Mouse (Mus musculus) lung, postnatal 4 days (tissue): ENCODE data around the gene Cnksr3.

Experiments
- DNase-seq, 2 experiments: peaks; one replicate each; pipeline ENCODE4 v3.0.0; 2021

The Cnksr3 gene

GRCm38 (mm10) chr10:7196668-7197400 lies 15.2 kb downstream of the Cnksr3 start:
- no peak for DNase-seq

DNA sequence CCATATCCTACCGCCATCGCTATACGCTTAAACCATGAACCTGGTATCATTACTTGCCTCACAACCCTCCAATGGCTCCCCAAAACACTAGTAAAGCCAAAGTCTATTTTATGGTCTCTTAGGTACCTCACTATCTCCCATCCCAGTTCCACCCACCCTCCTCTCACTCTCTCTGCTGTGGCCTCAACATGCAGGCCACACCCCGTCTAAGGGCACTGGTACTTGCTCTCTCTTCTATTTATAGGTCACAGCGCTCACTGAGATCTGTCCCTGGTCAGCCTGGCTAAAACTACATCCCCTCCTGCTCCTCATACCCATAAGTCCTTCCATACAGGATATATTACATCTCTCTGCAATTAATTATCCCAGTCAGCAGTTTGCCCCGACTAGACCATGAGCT lies 16.1 kb downstream of the Cnksr3 start:
- DNase-seq: no peak

- DNase-seq: no peak
Observed at GRCm38 (mm10) chr10:7191721-7192413, 20.2 kb downstream of the Cnksr3 start.

DNA sequence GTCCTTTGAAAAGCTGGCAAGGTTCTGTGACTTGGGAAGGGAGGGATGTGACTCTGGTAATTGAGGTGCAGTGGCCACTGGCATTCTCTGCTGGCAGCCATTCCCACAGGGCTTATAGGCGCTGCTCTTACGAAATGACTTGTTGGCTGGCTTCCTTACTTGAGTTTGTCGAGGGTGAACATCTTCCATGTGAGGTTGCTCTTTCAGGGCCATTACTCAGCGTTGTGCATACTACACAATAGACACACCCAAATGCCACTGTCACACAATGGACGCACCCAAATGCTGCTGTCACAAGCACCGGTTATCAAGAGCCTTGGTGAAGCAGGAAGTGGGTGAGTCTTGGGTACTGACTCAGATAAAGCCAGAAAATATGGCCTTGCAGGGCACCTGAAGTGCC lies 22.8 kb downstream of the Cnksr3 start:
- DNase-seq: no peak

GRCm38 (mm10) chr10:7187881-7188280 lies 24.2 kb downstream of the Cnksr3 start:
- DNase-seq: no peak

DNA sequence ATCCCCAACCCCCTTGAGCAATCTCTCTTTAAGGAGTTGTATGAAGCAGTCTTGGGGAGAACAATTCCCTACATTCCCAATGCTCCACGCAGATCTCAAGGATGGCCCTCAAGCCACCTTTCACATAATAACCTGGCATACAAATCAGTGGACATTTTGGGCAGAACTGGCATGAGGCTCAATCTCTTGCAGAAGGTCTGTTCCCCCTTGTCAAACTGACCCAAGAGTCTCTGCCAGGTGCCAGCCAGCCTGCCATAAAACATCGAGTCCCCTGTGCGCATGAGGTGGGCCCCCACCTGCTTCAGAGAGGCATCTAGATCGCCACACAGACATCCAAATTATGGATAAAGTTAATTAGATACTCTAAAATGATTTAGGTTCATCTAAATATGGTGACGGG lies 25.0 kb downstream of the Cnksr3 start:
- DNase-seq: no peak

- no peak for DNase-seq
Observed at GRCm38 (mm10) chr10:7186018-7186417, 26.0 kb downstream of the Cnksr3 start.

DNA sequence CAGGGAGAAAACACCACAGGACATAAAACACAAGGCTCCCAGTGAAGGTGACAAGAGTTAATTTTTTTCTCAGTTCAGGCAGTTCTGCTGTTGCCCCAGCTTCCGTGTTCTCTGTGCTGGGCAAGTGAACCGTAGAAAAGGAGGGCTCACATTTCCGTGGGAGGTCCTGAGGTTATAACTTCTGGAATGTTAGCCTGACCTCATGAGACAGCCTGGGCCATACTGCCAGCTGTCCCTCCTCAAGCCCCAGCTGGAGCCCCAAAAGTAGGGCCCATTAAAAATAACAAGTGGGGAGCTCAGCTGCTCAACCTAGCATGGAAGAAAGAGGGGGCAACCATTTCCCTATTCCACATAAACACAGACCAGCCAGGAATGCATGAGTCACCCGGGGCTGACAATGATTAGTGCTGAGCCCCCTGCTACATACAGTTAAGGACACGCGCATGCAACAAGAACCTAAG lies 28.8 kb downstream of the Cnksr3 start:
- peak in 1 of 2 experiments; percentile 23 for DNase-seq

DNA sequence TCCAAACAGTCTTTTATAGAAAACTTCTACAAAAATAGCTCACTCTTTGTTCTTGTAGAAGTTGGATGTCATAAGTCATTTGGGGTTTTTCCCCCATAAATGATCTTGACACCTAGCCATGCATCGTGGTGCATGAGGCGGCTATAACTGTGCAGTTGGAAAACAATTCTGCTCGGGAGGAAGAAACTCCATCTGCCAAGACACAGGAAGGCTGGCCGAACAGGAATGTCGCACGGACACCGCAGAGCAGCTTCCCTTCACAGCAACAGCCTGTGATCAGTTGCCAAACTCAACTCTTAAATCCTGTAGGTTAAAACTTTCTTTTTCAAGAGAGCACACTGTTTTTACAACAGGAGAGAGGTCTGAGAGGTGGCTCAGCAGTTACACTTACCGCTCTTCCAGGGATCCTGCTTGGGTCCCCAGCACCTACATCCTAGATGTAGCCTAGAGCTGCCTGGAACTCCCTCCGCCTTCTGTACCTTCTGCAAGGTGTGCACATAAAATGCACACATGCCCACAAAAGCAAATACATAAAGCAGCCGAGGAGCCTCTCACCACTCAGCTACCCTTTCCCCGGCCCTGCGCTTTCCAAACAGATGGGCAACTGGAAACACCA lies 29.4 kb downstream of the Cnksr3 start:
- peak; percentile 29 to 54 for DNase-seq

DNA sequence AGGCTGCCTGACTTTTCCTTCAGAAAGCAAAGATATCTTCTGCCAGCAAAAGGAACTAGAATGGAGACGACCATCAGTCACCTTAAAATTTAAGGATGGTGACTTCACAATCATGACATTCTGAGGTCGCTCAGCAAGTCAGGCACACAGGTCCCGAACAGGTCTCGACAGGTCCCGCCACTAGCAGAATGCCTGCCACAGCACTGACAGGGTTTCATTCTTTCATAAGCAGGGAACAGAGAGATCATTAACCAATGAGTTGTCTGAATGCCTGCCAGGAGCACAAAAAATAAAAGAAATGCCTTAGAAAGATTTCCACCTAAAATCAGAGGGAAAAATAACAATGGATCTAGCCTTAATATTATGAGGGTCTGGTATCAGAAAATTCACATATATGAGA lies 31.7 kb downstream of the Cnksr3 start:
- DNase-seq: no peak

GRCm38 (mm10) chr10:7178571-7178970 lies 33.5 kb downstream of the Cnksr3 start:
- no peak for DNase-seq

GRCm38 (mm10) chr10:7176205-7176910 lies 35.7 kb downstream of the Cnksr3 start:
- DNase-seq: no peak

DNA sequence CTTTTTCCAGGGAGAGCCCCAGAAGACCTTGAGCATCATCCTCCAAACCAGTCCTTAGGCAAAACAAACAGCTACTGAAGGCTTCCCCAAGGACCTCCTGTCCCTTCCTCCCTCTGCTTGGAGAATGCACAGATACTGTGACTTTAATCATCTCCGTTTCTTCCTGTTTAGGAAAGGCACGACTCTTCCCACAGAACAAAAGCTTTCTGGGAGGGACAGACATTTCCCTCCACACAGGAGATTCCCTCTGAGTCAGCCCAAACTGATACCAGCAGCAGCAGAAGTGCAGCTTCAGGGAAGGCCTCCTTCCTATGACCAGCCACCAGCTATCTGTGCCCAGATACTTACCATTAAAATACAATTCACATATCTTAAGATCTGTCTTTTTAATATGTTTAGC lies 37.6 kb downstream of the Cnksr3 start:
- peak in 1 of 2 experiments; percentile 13 for DNase-seq

DNA sequence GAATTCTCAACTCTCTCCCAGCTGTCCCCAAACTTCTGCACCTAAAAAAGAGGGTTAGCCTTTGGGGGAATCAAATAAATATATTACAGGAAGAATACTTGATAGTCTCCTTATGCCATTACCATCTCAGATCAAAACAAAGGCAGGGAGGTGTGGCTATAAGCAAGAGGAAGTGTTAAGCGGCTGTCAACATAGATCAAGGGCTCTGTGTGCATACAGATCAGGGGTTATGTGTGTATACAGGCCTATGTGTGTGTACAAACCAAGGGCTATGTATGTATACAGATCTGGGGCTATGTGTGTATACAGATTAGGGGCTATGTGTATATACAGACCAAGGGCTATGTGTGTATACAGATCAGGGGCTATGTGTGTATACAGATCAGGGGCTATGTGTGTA lies 38.9 kb downstream of the Cnksr3 start:
- DNase-seq: no peak

DNA sequence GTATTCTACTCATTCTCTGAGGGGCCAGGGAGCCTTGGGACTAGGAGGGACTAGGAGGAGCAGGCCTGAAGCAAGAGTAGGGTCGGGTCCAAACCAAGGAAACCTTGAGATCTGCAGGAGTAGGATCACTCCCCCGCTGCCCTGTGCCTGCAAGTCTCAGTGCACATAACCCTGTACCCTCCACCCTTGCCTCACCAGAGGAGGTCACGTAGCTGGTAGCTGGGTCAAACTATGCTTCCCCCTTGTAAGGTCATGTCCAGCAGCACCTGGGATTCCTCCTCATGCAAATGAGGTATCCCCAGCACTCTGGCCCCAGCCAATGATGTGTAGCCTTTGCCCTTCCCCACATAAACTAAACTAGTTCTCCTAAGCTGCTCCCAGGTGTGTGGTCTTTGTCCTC lies 41.6 kb downstream of the Cnksr3 start:
- DNase-seq: no peak

DNA sequence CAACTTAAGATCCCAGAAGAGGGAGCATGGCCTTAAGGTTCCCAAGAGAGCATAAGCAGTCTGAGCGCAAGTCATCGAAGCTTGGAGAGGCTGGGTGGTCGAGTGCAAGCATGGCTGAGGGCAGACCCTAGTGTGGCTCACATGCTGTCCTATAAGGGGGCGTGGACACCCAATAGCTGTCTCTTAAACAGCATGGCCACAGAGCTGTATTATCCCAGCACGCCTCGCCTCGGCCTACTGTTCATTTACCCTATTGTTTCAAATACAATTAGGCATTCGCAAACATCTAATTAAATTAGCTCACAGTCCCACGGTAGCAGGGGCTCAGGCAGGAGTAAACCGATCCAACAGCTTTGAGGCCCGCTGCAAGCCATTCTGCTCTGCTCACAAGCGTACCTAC lies 49.0 kb downstream of the Cnksr3 start:
- DNase-seq: no peak

GRCm38 (mm10) chr10:7159061-7159511 lies 53.0 kb downstream of the Cnksr3 start:
- peak; percentile 72 for DNase-seq

- peak; percentile 67 to 84 for DNase-seq
Observed at GRCm38 (mm10) chr10:7158285-7159060, 53.6 kb downstream of the Cnksr3 start.

- DNase-seq: no peak
Observed at GRCm38 (mm10) chr10:7154877-7155276, 57.2 kb downstream of the Cnksr3 start.

- no peak for DNase-seq
Observed at GRCm38 (mm10) chr10:7152926-7153325, 59.1 kb downstream of the Cnksr3 start.

- no peak for DNase-seq
Observed at GRCm38 (mm10) chr10:7149671-7150595, 62.1 kb downstream of the Cnksr3 start.
